Mouse (Mus musculus): ENCODE results near the gene Tmem117.

GRCm38 (mm10) chr15:94732104-94732503 lies 103.1 kb downstream of the Tmem117 start:
- TF ChIP-seq CTCF (IDR thresholded peaks at IDR 0.05; ENCODE audit: control insufficient read depth, insufficient read depth, insufficient replicate concordance, low read depth, low read length) (no peak), POLR2A (IDR thresholded peaks at IDR 0.05; ENCODE audit: control insufficient read depth, low read depth, low read length) (no peak)

Measured in testis, adult 2 months (tissue).